Comparison of ENCODE assay signal across 7 mouse cellular contexts in genomic region chr10:80960551-80961508, GRCm38 (mm10). TPM values are rescaled to one million over a fixed set of nuclear protein-coding genes. Genes with fewer than 3 reads are reported as not detected.
DNase-seq lines count a peak whose midpoint lies in the region; ATAC-seq and TF ChIP-seq lines count a peak whose summit lies in the region.

No protein-coding gene starts in this region.

- in situ Hi-C loops in ES-E14 (cut with MboI; ENCODE audit: low sequenced_read_pairs in 2 of 2, unreplicated experiment in 2 of 2), result no loop called here

- no peaks in the 10 kb centered on the region for H3K9me3 ChIP-seq in ES-E14 (ENCODE audit: control insufficient read depth, insufficient read depth, low read depth, low read length)
- no peaks in the 10 kb centered on the region for H3K9me3 ChIP-seq in lung, embryonic 16.5 days (ENCODE audit: control insufficient read depth, low read length)

- 12% methylated on average over 16 of the region's 16 CpGs for WGBS in kidney, adult 2 months
- WGBS in lung, embryonic 16.5 days, result 13% methylated on average over 12 of the region's 16 CpGs

- peak overlapping the region; percentile 68 for H3K9ac ChIP-seq in ES-E14 (ENCODE audit: insufficient read depth, low read depth, low read length, poor library complexity, severe bottlenecking)
- peak overlapping the region; percentile 63 for H3K9ac ChIP-seq in lung, embryonic 16.5 days (ENCODE audit: low read length)

- H3K4me2 ChIP-seq in lung, embryonic 16.5 days (ENCODE audit: low read depth, low read length), result peak overlapping the region; percentile 30

- ATAC-seq in lung, embryonic 16.5 days (ENCODE audit: low read depth), result peak; percentile 59

- H3K36me3 ChIP-seq in ES-E14 (ENCODE audit: control insufficient read depth, insufficient read depth, low read length, poor library complexity, severe bottlenecking), result no peaks in the 10 kb centered on the region
- no peaks in the 10 kb centered on the region for H3K36me3 ChIP-seq in kidney, adult 2 months (ENCODE audit: control insufficient read depth, insufficient read depth, low read length)
- no peaks in the 10 kb centered on the region for H3K36me3 ChIP-seq in lung, embryonic 16.5 days (ENCODE audit: control insufficient read depth, insufficient read depth, low read length)

- H3K4me1 ChIP-seq in ES-E14 (ENCODE audit: control insufficient read depth in 2 of 2, insufficient read depth in 2 of 2, low read length in 2 of 2, poor library complexity in 1 of 2), result peaks cover 9 to 15% of the 10 kb centered on the region in 2 experiments
- H3K4me1 ChIP-seq in kidney, adult 2 months (ENCODE audit: control insufficient read depth, insufficient read depth, low read length), result peaks cover 11% of the 10 kb centered on the region
- H3K4me1 ChIP-seq in lung, embryonic 16.5 days (replicated peaks; ENCODE audit: control insufficient read depth, insufficient read depth, low read length), result peaks cover 46% of the 10 kb centered on the region

- peak overlapping the region; percentile 93 for H3K27ac ChIP-seq in ES-E14 (ENCODE audit: insufficient read depth, low read depth, low read length, poor library complexity, severe bottlenecking)
- H3K27ac ChIP-seq in kidney, adult 2 months (ENCODE audit: insufficient read depth, low read depth, low read length), result peak overlapping the region; percentile 15; the same call in 1 of the 2 replicates
- H3K27ac ChIP-seq in lung, embryonic 16.5 days (ENCODE audit: low read length), result peak overlapping the region; percentile 99

- peak; percentile 23; the same call in 1 of the 2 replicates for TF ChIP-seq CTCF in kidney, adult 2 months (conservative IDR thresholded peaks at IDR 0.05; ENCODE audit: insufficient read depth, insufficient read length, low read depth, low read length)

- H3K27me3 ChIP-seq in kidney, adult 2 months (replicated peaks; ENCODE audit: control insufficient read depth, insufficient read depth, low read length), result no peaks in the 10 kb centered on the region
- no peaks in the 10 kb centered on the region for H3K27me3 ChIP-seq in lung, embryonic 16.5 days (ENCODE audit: control insufficient read depth, insufficient read depth, low read depth, low read length)

- no peak for TF ChIP-seq POLR2A in kidney, adult 2 months (IDR thresholded peaks at IDR 0.05; ENCODE audit: low read depth, low read length)

- DNase-seq in CD4-positive helper T cell, adult 2 months (ENCODE audit: low read depth, low spot score), result peak; percentile 45
- peak; percentile 96 for DNase-seq in ES-E14 (ENCODE audit: low read depth, low spot score)
- DNase-seq in forelimb bud, embryonic 11.5 days (ENCODE audit: low read depth, low spot score), result peak; percentile 75
- peak; percentile 77 for DNase-seq in kidney, adult 2 months
- DNase-seq in testis, postnatal 14 days (ENCODE audit: low spot score), result peak; percentile 61
- no peak for DNase-seq in frontal cortex, adult 2 months (ENCODE audit: extremely low spot score in 1 of 2, low spot score in 1 of 2)

- peak overlapping the region; percentile 6 to 29; a peak in 2 of 4 replicates for H3K4me3 ChIP-seq in ES-E14 (ENCODE audit: insufficient read depth in 1 of 2, low read depth in 1 of 2, low read length in 2 of 2, poor library complexity in 1 of 2, severe bottlenecking in 1 of 2)
- no peak overlapping the region for H3K4me3 ChIP-seq in kidney, adult 2 months (ENCODE audit: insufficient read depth, low read depth, low read length)
- H3K4me3 ChIP-seq in lung, embryonic 16.5 days (ENCODE audit: low read length), result no peak overlapping the region

TF ChIP-seq in ES-E14, 5 proteins besides CTCF, POLR2A, EP300 and RAD21:
- TF ChIP-seq ZC3H11A (IDR thresholded peaks at IDR 0.05; ENCODE audit: borderline replicate concordance, low read depth, low read length) (0 out of 2 replicates have a peak, but pooled peaks have one; percentile 16), HCFC1 (IDR thresholded peaks at IDR 0.05; ENCODE audit: borderline replicate concordance, insufficient read depth, low read length) (0 out of 2 replicates have a peak, but pooled peaks have one; percentile 11), ZNF384 (IDR thresholded peaks at IDR 0.05; ENCODE audit: low read depth, low read length) (no peak), MAFK (IDR thresholded peaks at IDR 0.05; ENCODE audit: insufficient read depth, low read depth, low read length) (no peak), CHD2 (IDR thresholded peaks at IDR 0.05; ENCODE audit: low read depth, low read length) (no peak; the same call in 1 of the 2 replicates)

RNA-seq across cellular contexts. Expression of gene Gadd45b, which starts 31.0 kb away (rescaled TPM):
- 26.4 and 36.0 TPM in 2 replicates for total RNA-seq in ES-E14 (2012; rRNA removed)
- 10.1 and 11.3 TPM in 2 replicates for polyA plus RNA-seq in kidney, adult 2 months (2012; rRNA removed)
- polyA plus RNA-seq in lung, embryonic 16.5 days (2015; fragmentation: Nextera tagmentation; extraction: Ambion mirVana), result 57.3 and 63.6 TPM in 2 replicates
- polyA plus RNA-seq in frontal cortex, adult 2 months (2012; rRNA removed), result 20.7 and 26.0 TPM in 2 replicates

RNA-seq across cellular contexts. Expression of gene Lmnb2, which starts 42.8 kb away (rescaled TPM):
- total RNA-seq in ES-E14 (2012; rRNA removed), result 66.5 and 88.2 TPM in 2 replicates
- 8.5 and 10.1 TPM in 2 replicates for polyA plus RNA-seq in kidney, adult 2 months (2012; rRNA removed)
- 52.6 and 52.7 TPM in 2 replicates for polyA plus RNA-seq in lung, embryonic 16.5 days (2015; fragmentation: Nextera tagmentation; extraction: Ambion mirVana)
- polyA plus RNA-seq in frontal cortex, adult 2 months (2012; rRNA removed), result 24.3 and 25.9 TPM in 2 replicates

RNA-seq across cellular contexts. Expression of gene Gng7, which starts 53.9 kb away (rescaled TPM):
- total RNA-seq in ES-E14 (2012; rRNA removed), result 0.79 and 0.94 TPM in 2 replicates
- 1.9 and 2.0 TPM in 2 replicates for polyA plus RNA-seq in kidney, adult 2 months (2012; rRNA removed)
- polyA plus RNA-seq in lung, embryonic 16.5 days (2015; fragmentation: Nextera tagmentation; extraction: Ambion mirVana), result 5.1 and 5.7 TPM in 2 replicates
- polyA plus RNA-seq in frontal cortex, adult 2 months (2012; rRNA removed), result 80.8 and 101 TPM in 2 replicates

Comparison
In these comparisons a context has a peak if more than half of its experiments do, and no peak if none do; other contexts are left out.
1. DNase-seq: peak in CD4-positive helper T cell, adult 2 months (single experiment), ES-E14 (single experiment), forelimb bud, embryonic 11.5 days (single experiment), kidney, adult 2 months (single experiment) and testis, postnatal 14 days (single experiment); none in frontal cortex, adult 2 months (0 of 2).
2. H3K27ac ChIP-seq: peak in every context shown above with its lines; median percentile 99 in lung, embryonic 16.5 days; 93 in ES-E14; 15 in kidney, adult 2 months.
3. H3K4me3 ChIP-seq: peak in ES-E14 (2 of 2); none in kidney, adult 2 months (single experiment) and lung, embryonic 16.5 days (single experiment).
4. RNA of gene Gng7, which starts 53.9 kb away (polyA plus RNA-seq): 80.8 to 101 TPM in frontal cortex, adult 2 months; 5.1 to 5.7 TPM in lung, embryonic 16.5 days and 1.9 to 2.0 TPM in kidney, adult 2 months; every median in the first group is over 10 times any median in the second.